In genomic region chr9:108807674-108808073, GRCm38 (mm10) we compare ENCODE assay signal across 8 mouse cellular contexts. TPM values are rescaled to one million over a fixed set of nuclear protein-coding genes. Genes with fewer than 3 reads are reported as not detected.
DNase-seq lines count a peak whose midpoint lies in the region; ATAC-seq and TF ChIP-seq lines count a peak whose summit lies in the region.

No protein-coding gene starts in this region.

- 72% methylated on average over 5 of the region's 5 CpGs for WGBS in heart, embryonic 10.5 days
- 77% methylated on average over 5 of the region's 5 CpGs for WGBS in hindbrain, embryonic 12.5 days
- WGBS in liver, postnatal 0 days (ENCODE audit: insufficient replicate concordance) = 52% methylated on average over 5 of the region's 5 CpGs

- TF ChIP-seq CTCF in liver, postnatal 0 days (IDR thresholded peaks at IDR 0.05; ENCODE audit: low read depth) = no peak

- H3K27me3 ChIP-seq in heart, embryonic 10.5 days (ENCODE audit: insufficient read depth, poor library complexity, severe bottlenecking) = no peaks in the 10 kb centered on the region
- H3K27me3 ChIP-seq in hindbrain, embryonic 12.5 days = no peaks in the 10 kb centered on the region
- H3K27me3 ChIP-seq in liver, postnatal 0 days (ENCODE audit: insufficient read depth, low read length) = no peaks in the 10 kb centered on the region

- peak overlapping the region; percentile 74; the same call in 1 of the 2 replicates for H3K4me2 ChIP-seq in hindbrain, embryonic 12.5 days (replicated peaks)
- peak overlapping the region; percentile 81 for H3K4me2 ChIP-seq in liver, postnatal 0 days (ENCODE audit: low read depth, low read length)

- peaks cover 34% of the 10 kb centered on the region for H3K4me1 ChIP-seq in heart, embryonic 10.5 days
- H3K4me1 ChIP-seq in ES-E14 (ENCODE audit: control insufficient read depth in 2 of 2, insufficient read depth in 2 of 2, low read length in 2 of 2, poor library complexity in 1 of 2) = peaks cover 0 to 5% of the 10 kb centered on the region in 2 experiments; a peak in 1 of 4 replicates
- peaks cover 11% of the 10 kb centered on the region for H3K4me1 ChIP-seq in hindbrain, embryonic 12.5 days
- peaks cover 36% of the 10 kb centered on the region for H3K4me1 ChIP-seq in liver, postnatal 0 days (ENCODE audit: insufficient read depth)

- peak; percentile 24 for ATAC-seq in hindbrain, embryonic 12.5 days (ENCODE audit: low FRiP score)
- ATAC-seq in liver, postnatal 0 days = peak; percentile 79

- no peak for DNase-seq in heart, embryonic 10.5 days (ENCODE audit: low spot score)
- DNase-seq in heart, postnatal 36 days = no peak
- DNase-seq in ES-E14 (ENCODE audit: low read depth, low spot score) = no peak
- no peak for DNase-seq in liver, postnatal 0 days
- no peak for DNase-seq in ovary, postnatal 14 days (ENCODE audit: low spot score)
- no peak for DNase-seq in T-cell, adult 2 months (ENCODE audit: low spot score)
- DNase-seq in right cerebral cortex, postnatal 10 days (ENCODE audit: low spot score in 2 of 2) = no peak

- H3K4me3 ChIP-seq in heart, embryonic 10.5 days = peak overlapping the region; percentile 87
- peak overlapping the region in 1 of 2 experiments; percentile 25; a peak in 1 of 4 replicates for H3K4me3 ChIP-seq in ES-E14 (ENCODE audit: insufficient read depth in 1 of 2, low read depth in 1 of 2, low read length in 2 of 2, poor library complexity in 1 of 2, severe bottlenecking in 1 of 2)
- H3K4me3 ChIP-seq in hindbrain, embryonic 12.5 days = peak overlapping the region; percentile 78; the same call in 1 of the 2 replicates
- H3K4me3 ChIP-seq in liver, postnatal 0 days (ENCODE audit: low read depth, low read length) = peak overlapping the region; percentile 52

- TF ChIP-seq EP300 in liver, postnatal 0 days (IDR thresholded peaks at IDR 0.05; ENCODE audit: low read depth) = peak; percentile 66; the same call in 1 of the 2 replicates

- H3K9ac ChIP-seq in ES-E14 (ENCODE audit: insufficient read depth, low read depth, low read length, poor library complexity, severe bottlenecking) = peak overlapping the region; percentile 33; the same call in 1 of the 2 replicates
- 0 out of 2 replicates have a peak overlapping the region, but pooled peaks have one; percentile 18 for H3K9ac ChIP-seq in hindbrain, embryonic 12.5 days
- H3K9ac ChIP-seq in liver, postnatal 0 days (replicated peaks) = peak overlapping the region; percentile 69

- no peaks in the 10 kb centered on the region for H3K9me3 ChIP-seq in heart, embryonic 10.5 days
- no peaks in the 10 kb centered on the region for H3K9me3 ChIP-seq in ES-E14 (ENCODE audit: control insufficient read depth, insufficient read depth, low read depth, low read length)
- H3K9me3 ChIP-seq in hindbrain, embryonic 12.5 days (replicated peaks) = no peaks in the 10 kb centered on the region
- H3K9me3 ChIP-seq in liver, postnatal 0 days (ENCODE audit: low read length) = no peaks in the 10 kb centered on the region

- peaks cover 66% of the 10 kb centered on the region for H3K36me3 ChIP-seq in heart, embryonic 10.5 days
- peaks cover 17% of the 10 kb centered on the region for H3K36me3 ChIP-seq in ES-E14 (ENCODE audit: control insufficient read depth, insufficient read depth, low read length, poor library complexity, severe bottlenecking)
- H3K36me3 ChIP-seq in hindbrain, embryonic 12.5 days = peaks cover 58% of the 10 kb centered on the region
- peaks cover 51% of the 10 kb centered on the region for H3K36me3 ChIP-seq in liver, postnatal 0 days (replicated peaks; ENCODE audit: insufficient read depth, low read length)

- in situ Hi-C loops in ES-E14 (cut with MboI; ENCODE audit: low sequenced_read_pairs in 2 of 2, unreplicated experiment in 2 of 2) = no loop called here

- H3K27ac ChIP-seq in heart, embryonic 10.5 days = peak overlapping the region; percentile 88
- H3K27ac ChIP-seq in ES-E14 (ENCODE audit: insufficient read depth, low read depth, low read length, poor library complexity, severe bottlenecking) = no peak overlapping the region
- peak overlapping the region; percentile 55 for H3K27ac ChIP-seq in hindbrain, embryonic 12.5 days
- peak overlapping the region; percentile 88 for H3K27ac ChIP-seq in liver, postnatal 0 days (ENCODE audit: low read depth)

- intact Hi-C loops in heart, postnatal 36 days (cut with DNase I) = loop anchor here (1.0 to 5.0 kb wide), 2 partner anchors 23 to 50 kb away; no protein-coding TSS in a partner anchor

TF ChIP-seq in ES-E14, 5 proteins besides CTCF, POLR2A, EP300 and RAD21:
- TF ChIP-seq ZNF384 (IDR thresholded peaks at IDR 0.05; ENCODE audit: low read depth, low read length) = no peak
- TF ChIP-seq MAFK (IDR thresholded peaks at IDR 0.05; ENCODE audit: insufficient read depth, low read depth, low read length) = no peak
- no peak for TF ChIP-seq ZC3H11A (IDR thresholded peaks at IDR 0.05; ENCODE audit: borderline replicate concordance, low read depth, low read length)
- no peak for TF ChIP-seq HCFC1 (IDR thresholded peaks at IDR 0.05; ENCODE audit: borderline replicate concordance, insufficient read depth, low read length)
- TF ChIP-seq CHD2 (IDR thresholded peaks at IDR 0.05; ENCODE audit: low read depth, low read length) = no peak
TF ChIP-seq in ES-E14: peak in this region for 0.

RNA-seq across cellular contexts. Expression of gene Nckipsd, which starts 0.5 kb away (rescaled TPM):
- polyA plus RNA-seq in heart, embryonic 10.5 days (2016; fragmentation: Nextera tagmentation; extraction: Ambion mirVana) = 9.2 and 10.8 TPM in 2 replicates
- 1 to 10 TPM; 7.2 to 9.4 TPM for total RNA-seq in heart, postnatal 36 days (2021)
- total RNA-seq in ES-E14 (2012; rRNA removed) = 17.4 and 20.2 TPM in 2 replicates
- polyA plus RNA-seq in hindbrain, embryonic 12.5 days (2016; fragmentation: Nextera tagmentation; extraction: Ambion mirVana) = 20.2 and 23.3 TPM in 2 replicates
- 4.5 TPM in 2 replicates for polyA plus RNA-seq in liver, postnatal 0 days (2015; fragmentation: Nextera tagmentation; extraction: Ambion mirVana)

RNA-seq across cellular contexts. Expression of gene Celsr3, which starts 18.4 kb away (rescaled TPM):
- 0.13 and 0.26 TPM in 2 replicates for polyA plus RNA-seq in heart, embryonic 10.5 days (2016; fragmentation: Nextera tagmentation; extraction: Ambion mirVana)
- under 1 TPM in 1 of 2 experiments, not detected in 1; 0.14 TPM for total RNA-seq in heart, postnatal 36 days (2021)
- 4.3 and 14.6 TPM in 2 replicates for total RNA-seq in ES-E14 (2012; rRNA removed)
- 11.9 TPM in 2 replicates for polyA plus RNA-seq in hindbrain, embryonic 12.5 days (2016; fragmentation: Nextera tagmentation; extraction: Ambion mirVana)
- polyA plus RNA-seq in liver, postnatal 0 days (2015; fragmentation: Nextera tagmentation; extraction: Ambion mirVana) = 0.09 and 0.23 TPM in 2 replicates

RNA-seq across cellular contexts. Expression of gene Ip6k2, which starts 24.1 kb away (rescaled TPM):
- 48.1 and 63.9 TPM in 2 replicates for polyA plus RNA-seq in heart, embryonic 10.5 days (2016; fragmentation: Nextera tagmentation; extraction: Ambion mirVana)
- total RNA-seq in heart, postnatal 36 days (2021) = 10 to 100 TPM; 21.3 to 23.6 TPM
- total RNA-seq in ES-E14 (2012; rRNA removed) = 23.0 and 24.4 TPM in 2 replicates
- 140 and 154 TPM in 2 replicates for polyA plus RNA-seq in hindbrain, embryonic 12.5 days (2016; fragmentation: Nextera tagmentation; extraction: Ambion mirVana)
- polyA plus RNA-seq in liver, postnatal 0 days (2015; fragmentation: Nextera tagmentation; extraction: Ambion mirVana) = 12.4 and 18.6 TPM in 2 replicates

RNA-seq across cellular contexts. Expression of gene Slc26a6, which starts 45.4 kb away (rescaled TPM):
- polyA plus RNA-seq in heart, embryonic 10.5 days (2016; fragmentation: Nextera tagmentation; extraction: Ambion mirVana) = 5.4 and 9.3 TPM in 2 replicates
- total RNA-seq in heart, postnatal 36 days (2021) = 10 to 100 TPM; 26.8 to 29.2 TPM
- total RNA-seq in ES-E14 (2012; rRNA removed) = 15.1 and 19.8 TPM in 2 replicates
- polyA plus RNA-seq in hindbrain, embryonic 12.5 days (2016; fragmentation: Nextera tagmentation; extraction: Ambion mirVana) = 12.7 and 16.5 TPM in 2 replicates
- polyA plus RNA-seq in liver, postnatal 0 days (2015; fragmentation: Nextera tagmentation; extraction: Ambion mirVana) = 2.4 TPM in 2 replicates

Comparison
In these comparisons a context has a peak if more than half of its experiments do, and no peak if none do; other contexts are left out.
1. H3K9ac ChIP-seq: peak in every context shown above with its lines; median percentile 69 in liver, postnatal 0 days; 33 in ES-E14; 18 in hindbrain, embryonic 12.5 days.
2. RNA of gene Celsr3, which starts 18.4 kb away (polyA plus RNA-seq): 11.9 TPM in hindbrain, embryonic 12.5 days; 0.09 to 0.23 TPM in liver, postnatal 0 days and 0.13 to 0.26 TPM in heart, embryonic 10.5 days; every median in the first group is over 10 times any median in the second.